Mouse (Mus musculus): ENCODE measurements around the gene Atg9a.

Atg9a gene

DNA sequence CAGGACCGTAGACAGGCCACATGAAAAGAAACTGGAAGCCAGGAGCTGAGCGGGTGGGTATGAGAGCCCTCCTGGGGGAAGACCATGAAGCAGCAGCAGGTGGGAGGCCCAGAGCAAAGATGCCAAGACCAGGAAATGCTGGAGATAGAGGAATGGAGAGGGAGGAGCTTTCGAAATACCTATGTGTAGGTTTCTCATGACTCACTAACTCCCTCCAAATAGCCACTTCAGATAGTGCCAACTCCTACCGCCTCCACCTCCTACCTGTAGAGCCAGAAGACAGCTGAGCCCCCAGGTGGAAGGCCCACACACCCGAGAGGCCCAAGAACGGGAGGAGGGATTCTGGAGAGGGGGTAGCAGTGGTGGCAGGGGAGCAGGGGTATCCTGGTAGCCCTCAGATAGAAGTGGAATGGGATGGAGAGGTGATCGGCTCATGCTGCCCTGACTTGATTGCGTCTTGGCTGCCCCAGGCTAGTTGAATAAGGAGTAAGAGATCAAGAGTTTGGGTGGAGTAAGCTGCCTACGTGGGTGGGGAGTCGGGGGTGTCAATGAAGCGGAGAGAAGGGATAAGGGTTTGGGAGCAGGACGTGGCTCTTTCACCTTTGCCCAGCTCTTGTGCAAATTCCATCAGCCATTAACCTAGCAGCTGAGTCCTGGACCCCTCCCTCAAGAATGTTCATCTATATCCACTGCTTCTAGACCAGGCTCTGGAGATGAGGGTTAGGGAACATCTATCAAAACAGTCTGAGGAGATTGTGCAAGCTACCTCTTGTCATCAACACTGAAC, 58.4 kb downstream of the Atg9a start, which contains the start of gene Slc23a3:
Slc23a3 (minus strand) TSS at position 470 of the 787 bp plus-strand sequence.
- Histone ChIP-seq H3K27me3 (ENCODE audit: control insufficient read depth, insufficient read depth, low read length, poor library complexity, severe bottlenecking) (no peaks in the 10 kb centered on the region), H3K36me3 (ENCODE audit: control insufficient read depth, insufficient read depth, low read length, poor library complexity, severe bottlenecking) (peaks cover 6% of the 10 kb centered on the region)
- no peak for DNase-seq (ENCODE audit: low read depth, low spot score)
